Mouse (Mus musculus): Measurements from ENCODE around the gene Thada.

DNA sequence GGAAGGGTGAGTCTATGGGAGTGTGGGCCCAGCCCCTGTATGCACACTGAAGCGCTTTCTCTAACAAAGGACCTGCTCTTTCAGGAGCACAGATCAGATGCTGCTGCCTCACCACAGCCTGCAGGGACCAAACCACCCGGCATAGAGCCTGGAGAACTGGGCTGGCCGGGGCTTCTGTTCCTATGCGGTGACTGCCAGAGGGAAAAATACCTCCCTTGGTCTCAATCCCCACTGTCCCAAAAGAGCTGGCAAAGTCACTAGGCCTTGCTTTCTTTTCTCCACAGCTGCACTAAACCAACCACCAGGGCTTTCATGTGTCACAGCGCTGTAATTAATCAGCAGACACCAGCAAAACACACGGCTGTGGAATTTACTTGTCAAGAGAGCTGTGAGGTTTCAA lies 191.8 kb downstream of the Thada start:
- no peak for TF ChIP-seq GATA1 (IDR thresholded peaks at IDR 0.05; ENCODE audit: borderline replicate concordance, low read length)
- no peak for TF ChIP-seq FLI1 (IDR thresholded peaks at IDR 0.05; ENCODE audit: low read length)
